Mouse (Mus musculus) T-helper 1 cell (primary cell): Measurements from ENCODE around the gene Gng4.

Experiments
- in situ Hi-C: fragments of 300-600 bp; cut with MboI, MseI; formaldehyde crosslinking; loops from one replicate; pipeline ENCODE4 v1.15.1; 2025; ENCODE audit warnings: high pct_unique_total_duplicates

Gng4 gene

GRCm38 (mm10) chr13:13818696-13819095, 34.8 kb downstream of the Gng4 start:
- in situ Hi-C loops = no loop called here

- in situ Hi-C loops = no loop called here
These were observed 36.6 kb downstream of the Gng4 start for GRCm38 (mm10) chr13:13820234-13821123.

GRCm38 (mm10) chr13:13824946-13825345, 41.1 kb downstream of the Gng4 start:
- in situ Hi-C loops = no loop called here

- in situ Hi-C loops = no loop called here
These were observed 42.7 kb downstream of the Gng4 start for GRCm38 (mm10) chr13:13826533-13826932.

GRCm38 (mm10) chr13:13828125-13828524, 44.3 kb downstream of the Gng4 start:
- in situ Hi-C loops = no loop called here

GRCm38 (mm10) chr13:13830469-13831074, 46.7 kb downstream of the Gng4 start:
- in situ Hi-C loops = loop anchor here (5.0 kb wide), 1 partner anchor 313 kb away; no protein-coding TSS in a partner anchor

GRCm38 (mm10) chr13:13835180-13835579, 51.3 kb downstream of the Gng4 start:
- in situ Hi-C loops = no loop called here

GRCm38 (mm10) chr13:13845021-13845420, 61.2 kb downstream of the Gng4 start:
- in situ Hi-C loops = no loop called here

- in situ Hi-C loops = no loop called here
These were observed 63.3 kb downstream of the Gng4 start for GRCm38 (mm10) chr13:13847075-13847599.

- in situ Hi-C loops = no loop called here
These were observed 73.3 kb downstream of the Gng4 start for GRCm38 (mm10) chr13:13857190-13857589.

GRCm38 (mm10) chr13:13862346-13862745, 78.5 kb downstream of the Gng4 start:
- in situ Hi-C loops = no loop called here

GRCm38 (mm10) chr13:13862941-13863340, 79.1 kb downstream of the Gng4 start:
- in situ Hi-C loops = no loop called here

GRCm38 (mm10) chr13:13866339-13866738, 82.5 kb downstream of the Gng4 start:
- in situ Hi-C loops = no loop called here

GRCm38 (mm10) chr13:13867078-13867759, 83.4 kb downstream of the Gng4 start:
- in situ Hi-C loops = no loop called here

- in situ Hi-C loops = no loop called here
These were observed 84.1 kb downstream of the Gng4 start for GRCm38 (mm10) chr13:13867922-13868321.
